Mouse (Mus musculus) layer of hippocampus, adult 8-10 months (tissue): ENCODE results near the gene Angptl8. TPM values are rescaled to one million over a fixed set of nuclear protein-coding genes. Genes with fewer than 3 reads are reported as not detected.
A peak's percentile ranks its signal among the peaks of the same experiment; 100 is the strongest.

Source experiments
- DNase-seq, 2 experiments: peaks; one replicate each; pipeline ENCODE4 v3.0.0; 2022; ENCODE audit warnings: low spot score in 2 of 2
- total RNA-seq, 4 experiments: library from RNA; stranded (reverse); gene quantifications; 2 replicates each; pipeline ENCODE4 v1.2.4; 2022

The Angptl8 gene
- total RNA-seq, 4 experiments from 2014 or later, result not detected

GRCm38 (mm10) chr9:21811170-21811569 lies 24.1 kb upstream of the Angptl8 start:
- DNase-seq, result no peak

DNA sequence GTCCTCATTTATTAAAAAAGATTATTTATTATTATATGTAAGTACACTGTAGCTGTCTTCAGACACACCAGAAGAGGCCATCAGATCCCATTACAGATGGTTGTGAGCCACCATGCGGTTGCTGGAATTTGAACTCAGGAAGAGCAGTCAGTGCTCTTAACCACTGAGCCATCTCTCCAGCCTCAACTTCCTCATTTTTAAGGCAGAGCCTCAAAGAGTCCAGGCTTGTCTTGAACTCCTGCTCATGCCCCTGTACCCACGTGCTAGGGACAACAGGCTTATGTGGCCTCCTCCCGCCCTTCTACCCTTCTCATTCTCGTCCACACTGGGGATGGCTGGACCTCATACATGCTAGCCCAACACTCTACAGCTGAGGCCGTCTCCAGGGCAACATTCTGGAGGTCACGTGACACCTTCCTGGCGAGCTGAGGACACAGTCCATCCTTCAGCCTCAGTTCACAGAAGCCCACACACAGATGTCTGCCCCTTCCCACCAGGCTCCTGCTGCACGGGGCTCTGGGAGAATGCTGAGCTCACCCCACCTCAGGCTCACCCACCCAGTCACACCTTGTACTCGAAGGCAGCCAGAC lies 18.5 kb upstream of the Angptl8 start:
- DNase-seq, result no peak

GRCm38 (mm10) chr9:21818125-21818524 lies 17.2 kb upstream of the Angptl8 start:
- DNase-seq, result no peak

GRCm38 (mm10) chr9:21818561-21818960 lies 16.7 kb upstream of the Angptl8 start:
- DNase-seq, result no peak

DNA sequence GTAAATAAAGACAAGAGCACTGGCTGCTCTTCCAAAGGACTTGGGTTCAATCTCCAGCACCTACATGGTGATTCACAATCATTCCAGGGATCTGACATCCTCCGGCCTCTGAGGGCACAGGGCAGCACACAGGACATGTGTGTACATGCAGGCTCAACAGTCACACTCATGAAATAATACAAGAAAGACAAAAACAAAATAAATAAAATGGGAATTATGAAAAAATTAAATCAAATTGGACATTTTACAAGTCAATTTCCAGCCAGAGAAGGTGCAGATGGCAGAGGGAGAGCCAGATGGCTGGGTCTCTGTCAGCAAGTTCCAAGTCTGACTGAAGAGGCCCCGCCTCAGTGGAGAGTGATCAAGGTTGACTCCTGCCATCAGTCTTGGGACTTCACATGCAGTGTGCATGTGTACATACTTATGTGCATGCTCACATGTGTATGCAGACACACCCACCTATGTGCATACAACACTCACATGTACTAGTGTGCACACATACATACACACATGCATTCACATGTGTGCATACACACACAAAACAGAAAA lies 16.1 kb upstream of the Angptl8 start:
- peak in 1 of 2 experiments; percentile 53 for DNase-seq

DNA sequence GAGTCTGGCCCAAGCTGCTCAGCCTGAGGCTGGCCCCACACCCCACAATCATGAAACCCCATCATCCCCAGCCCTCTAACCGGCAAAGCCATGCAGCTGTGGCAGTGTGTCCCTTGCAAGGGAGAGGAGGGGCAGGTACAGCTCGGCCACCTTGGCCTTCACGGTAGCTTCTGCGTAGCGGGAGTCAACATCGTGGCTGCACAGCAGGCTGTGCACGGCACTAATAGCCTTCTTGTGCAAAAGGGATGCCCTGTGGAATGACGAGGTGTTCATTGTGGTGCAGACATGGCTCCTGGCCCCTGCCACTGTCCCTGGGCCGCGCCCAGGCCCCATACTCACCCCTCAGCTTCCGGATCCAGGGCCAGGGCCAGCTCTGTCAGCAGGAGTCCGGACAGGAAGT lies 15.1 kb upstream of the Angptl8 start:
- DNase-seq, result no peak

- no peak for DNase-seq
These were observed 12.6 kb upstream of the Angptl8 start for GRCm38 (mm10) chr9:21822686-21823085.

GRCm38 (mm10) chr9:21823957-21824356 lies 11.4 kb upstream of the Angptl8 start:
- DNase-seq, result no peak

DNA sequence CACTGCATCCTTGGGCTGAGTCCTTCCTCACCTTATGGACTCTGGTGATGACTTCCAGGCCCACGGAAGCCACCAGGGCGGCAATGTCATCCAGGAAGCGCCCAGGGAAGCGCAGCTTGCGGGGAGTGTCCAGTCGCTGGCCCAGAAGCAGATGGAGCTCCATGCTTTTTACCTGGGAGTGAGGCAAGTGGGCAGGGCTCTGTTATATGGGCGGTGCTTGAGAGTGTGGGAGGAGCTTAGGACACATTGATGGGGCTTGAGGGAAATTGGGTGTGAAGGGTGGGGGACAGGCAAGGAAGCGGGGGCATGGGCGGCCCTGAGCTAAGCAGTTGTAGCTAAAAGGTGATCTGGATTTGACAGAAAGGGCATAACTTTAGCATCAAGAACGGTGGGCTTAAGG lies 10.9 kb upstream of the Angptl8 start:
- no peak for DNase-seq

DNA sequence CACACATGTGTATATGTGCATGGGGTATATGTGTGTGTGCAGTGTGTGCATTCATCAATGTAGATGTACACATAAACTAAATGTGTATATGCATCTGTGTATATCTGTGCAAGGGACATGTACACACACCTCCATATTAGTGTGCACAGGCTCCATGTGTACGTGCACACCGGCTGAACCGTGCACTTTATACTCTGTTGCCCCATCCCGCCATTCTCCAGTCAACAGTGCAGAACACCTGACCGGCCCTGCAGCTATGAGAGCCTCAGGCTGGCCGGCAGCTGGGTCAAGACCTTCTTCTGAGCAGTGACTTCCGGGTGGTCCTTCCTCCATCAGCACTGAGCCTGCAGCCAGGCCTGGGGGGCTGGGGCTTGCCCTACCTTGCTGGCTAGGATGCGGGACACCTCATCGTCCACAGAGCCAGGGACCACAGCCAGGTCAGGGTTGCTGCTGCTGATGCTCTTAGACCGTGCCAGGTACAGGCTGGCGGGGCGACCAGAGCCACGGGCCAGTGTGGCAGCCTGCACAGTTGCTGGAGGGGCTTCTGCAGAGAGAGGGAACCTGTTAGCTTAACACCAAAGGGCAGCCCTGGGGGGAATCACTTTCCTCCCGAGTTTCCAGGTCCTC lies 5.4 kb upstream of the Angptl8 start:
- DNase-seq, result no peak

GRCm38 (mm10) chr9:21830461-21830850 lies 4.9 kb upstream of the Angptl8 start:
- DNase-seq, result no peak

- DNase-seq, result no peak
These were observed 4.4 kb upstream of the Angptl8 start for GRCm38 (mm10) chr9:21830936-21831335.

DNA sequence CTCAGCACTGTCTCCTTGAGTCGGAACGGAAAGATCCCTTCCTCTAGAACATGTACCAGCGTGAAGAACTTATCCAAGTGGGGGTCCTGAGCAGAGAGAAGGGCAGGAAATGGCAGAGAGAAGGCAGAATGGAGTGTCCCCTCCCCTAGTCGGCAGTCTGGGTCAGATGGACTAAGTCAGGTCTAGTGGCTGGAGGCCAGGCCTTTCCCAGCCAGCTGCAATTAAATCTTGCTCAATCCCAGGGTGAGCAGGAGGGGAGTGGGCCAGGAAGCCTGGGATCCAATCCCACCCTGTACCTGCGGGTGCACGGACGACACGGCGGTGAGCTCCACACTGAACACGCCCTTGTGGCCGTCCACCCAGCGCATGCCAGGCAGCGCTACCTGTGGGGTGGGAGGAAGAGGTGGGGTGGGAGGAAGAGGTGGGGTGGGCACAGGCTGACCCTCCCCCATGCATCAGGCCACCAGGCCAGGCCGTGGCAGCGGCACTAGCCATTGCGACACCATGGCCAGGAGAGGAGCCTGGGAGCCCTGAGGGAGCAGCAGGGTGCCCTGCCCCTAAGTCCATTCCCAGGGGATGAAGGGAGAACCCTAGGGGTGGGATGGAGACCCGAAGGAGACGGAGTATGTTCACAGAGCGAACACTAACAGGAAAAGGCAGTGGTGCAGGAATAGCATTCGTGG lies 3.6 kb upstream of the Angptl8 start:
- no peak for DNase-seq

- no peak for DNase-seq
These were observed 2.4 kb downstream of the Angptl8 start for GRCm38 (mm10) chr9:21837690-21838089.

GRCm38 (mm10) chr9:21840115-21840787 lies 4.9 kb downstream of the Angptl8 start:
- peak in 1 of 2 experiments; percentile 49 for DNase-seq

- DNase-seq, result no peak
These were observed 6.0 kb downstream of the Angptl8 start for GRCm38 (mm10) chr9:21841340-21841739.

GRCm38 (mm10) chr9:21842391-21842790 lies 7.1 kb downstream of the Angptl8 start:
- DNase-seq, result no peak

GRCm38 (mm10) chr9:21843086-21843485 lies 7.8 kb downstream of the Angptl8 start:
- peak in 1 of 2 experiments; percentile 26 for DNase-seq

DNA sequence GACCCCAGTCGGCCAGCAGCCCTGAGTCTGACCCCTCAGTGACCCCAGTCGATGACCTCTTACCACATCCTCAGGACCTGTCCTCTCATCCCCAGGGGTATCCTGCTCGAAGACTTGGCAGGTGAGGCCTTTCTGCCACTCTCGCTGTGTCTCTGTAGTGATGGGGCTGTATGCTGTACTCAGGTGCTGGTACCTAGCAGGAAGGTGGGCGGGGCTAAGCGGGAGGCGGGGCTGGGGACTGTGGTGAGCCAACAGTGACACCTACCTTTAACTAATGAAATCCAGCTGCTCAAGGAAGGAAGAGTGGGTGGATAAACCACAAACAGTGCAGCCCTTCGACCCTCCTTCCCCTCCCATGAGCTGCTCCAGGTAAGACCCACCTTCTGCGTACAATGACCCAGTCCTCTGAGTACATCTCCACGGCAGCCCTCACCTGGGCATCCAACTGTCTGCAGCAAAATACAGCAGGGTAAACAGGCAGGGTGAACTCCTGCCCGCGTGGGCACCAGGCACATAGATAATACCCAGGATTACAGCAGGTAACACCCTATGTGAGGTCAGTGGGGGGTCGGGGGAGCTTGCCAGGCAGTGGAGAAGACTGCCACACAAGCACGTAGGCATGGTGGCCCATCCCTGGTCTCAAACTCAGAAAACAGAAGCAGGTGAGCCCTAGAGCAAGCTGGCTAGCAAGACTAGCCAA lies 10.2 kb downstream of the Angptl8 start:
- DNase-seq, result no peak

DNA sequence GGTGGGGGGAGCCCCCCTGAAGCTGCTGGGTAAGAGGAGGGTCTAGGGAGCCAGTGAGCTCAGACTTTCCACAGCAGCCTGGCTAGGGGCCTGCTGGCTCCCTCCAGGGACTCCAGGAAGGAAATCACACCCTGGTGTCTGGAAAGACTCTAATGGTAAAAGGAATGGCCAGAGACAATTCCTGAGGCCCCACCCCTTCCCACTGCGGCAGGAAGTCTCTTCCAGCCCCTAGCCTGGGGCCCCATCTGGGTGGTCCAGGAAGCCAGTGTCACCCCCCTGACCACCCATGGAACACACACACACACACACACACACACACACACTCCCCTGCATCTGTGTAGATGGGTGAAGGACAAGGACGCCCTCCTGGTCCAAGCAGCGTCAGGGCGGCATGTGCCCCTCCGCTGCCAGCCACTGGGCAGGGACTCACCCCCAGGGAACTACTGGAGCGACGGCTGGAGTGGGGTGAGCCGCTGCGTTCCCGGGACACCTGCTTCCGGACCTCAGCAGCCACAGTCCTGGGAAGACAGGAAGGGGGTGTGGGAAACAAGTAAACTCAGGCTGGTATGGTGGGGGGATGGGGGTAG lies 11.5 kb downstream of the Angptl8 start:
- DNase-seq, result no peak

GRCm38 (mm10) chr9:21847425-21847824 lies 12.1 kb downstream of the Angptl8 start:
- DNase-seq, result no peak
